12 mouse cellular contexts compared by ENCODE assay signal in the genomic region with DNA sequence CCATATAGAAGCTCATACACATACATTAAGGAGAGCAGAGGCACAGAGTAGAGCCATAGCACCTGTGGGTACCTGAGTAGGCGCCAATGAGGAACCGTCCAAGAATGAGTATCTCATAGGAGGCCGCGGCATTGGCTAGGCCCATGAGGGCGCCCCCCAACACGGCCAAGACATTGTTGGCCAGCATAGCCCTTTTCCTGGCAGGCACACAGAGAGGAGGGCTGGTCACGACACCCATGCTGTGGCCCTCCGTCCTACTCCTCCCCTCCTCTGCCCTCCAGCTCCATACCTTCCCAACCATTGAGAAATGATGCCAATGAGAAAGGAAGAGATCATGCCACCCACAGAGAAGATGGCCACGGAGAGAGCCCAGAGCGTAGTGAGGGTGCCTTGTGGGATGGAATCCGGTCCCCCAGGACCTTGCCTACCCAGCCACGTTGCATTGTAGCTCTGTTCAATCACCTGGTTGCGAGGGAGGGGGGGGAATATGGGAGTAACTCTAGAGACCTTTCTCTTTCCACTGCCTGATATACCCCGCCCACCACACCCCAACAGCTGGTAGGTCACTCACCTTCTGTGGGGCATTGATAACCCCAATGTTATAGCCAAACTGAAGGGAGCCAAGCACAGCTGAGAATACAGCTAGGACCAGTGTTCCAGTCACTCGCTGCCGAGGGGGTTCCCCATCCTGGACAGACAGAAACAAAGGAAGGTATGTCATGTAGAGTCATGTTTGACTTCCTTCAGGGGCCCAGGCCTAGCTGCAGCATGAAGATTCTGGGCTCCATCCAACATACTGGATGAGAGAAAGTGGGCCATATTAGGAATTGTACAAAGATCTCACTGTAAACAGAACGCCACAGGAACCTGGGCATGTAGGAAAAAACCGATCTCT. TPM values are rescaled to one million over a fixed set of nuclear protein-coding genes. Genes with fewer than 3 reads are reported as not detected.
DNase-seq lines count a peak whose midpoint lies in the region; ATAC-seq lines count a peak whose summit lies in the region.
"Had no signal": no experiment of that assay in that cellular context is flagged by ENCODE, and none has a peak within 500 bp of the region (broad histone marks: within the 10 kb centered on the region; RNA-seq: fewer than 3 reads in every experiment).

No protein-coding gene starts in this region.

- intact Hi-C loops in heart, postnatal 25 days (cut with DNase I) = no loop called here

- DNase-seq in heart, embryonic 10.5 days (ENCODE audit: low spot score) = peak; percentile 85
- DNase-seq in heart, postnatal 25 days (ENCODE audit: low spot score) = no peak
- DNase-seq in neural tube, embryonic 10.5 days (ENCODE audit: extremely low spot score, low spot score) = no peak
- no peak for DNase-seq in testis, postnatal 10 days (ENCODE audit: low spot score)
- no peak for DNase-seq in thymus, postnatal 25 days
- DNase-seq in lung, postnatal 14 days = no peak
- DNase-seq: embryo, embryonic 11 days; kidney, postnatal 36 days; retina, postnatal 1 day had no signal

- peaks cover 42% of the 10 kb centered on the region for H3K27me3 ChIP-seq in heart, embryonic 10.5 days (ENCODE audit: insufficient read depth, poor library complexity, severe bottlenecking)
- 0 out of 2 replicates have a peak, but pooled peaks cover 3% of the 10 kb centered on the region for H3K27me3 ChIP-seq in neural tube, embryonic 12.5 days (replicated peaks)
- no peaks in the 10 kb centered on the region for H3K27me3 ChIP-seq in limb, embryonic 15.5 days

- peaks cover 34% of the 10 kb centered on the region for H3K4me1 ChIP-seq in heart, embryonic 10.5 days
- H3K4me1 ChIP-seq in neural tube, embryonic 12.5 days = peaks cover 9% of the 10 kb centered on the region
- H3K4me1 ChIP-seq in limb, embryonic 15.5 days = peaks cover 27% of the 10 kb centered on the region

- no peaks in the 10 kb centered on the region for H3K9me3 ChIP-seq in heart, embryonic 10.5 days
- H3K9me3 ChIP-seq in neural tube, embryonic 12.5 days = no peaks in the 10 kb centered on the region
- H3K9me3 ChIP-seq in limb, embryonic 15.5 days = no peaks in the 10 kb centered on the region

- H3K9ac ChIP-seq in neural tube, embryonic 12.5 days = no peak overlapping the region
- H3K9ac ChIP-seq in limb, embryonic 15.5 days = no peak overlapping the region

- H3K4me3 ChIP-seq in heart, embryonic 10.5 days = peak overlapping the region; percentile 70
- H3K4me3 ChIP-seq in neural tube, embryonic 12.5 days = no peak overlapping the region
- H3K4me3 ChIP-seq in limb, embryonic 15.5 days = 0 out of 2 replicates have a peak overlapping the region, but pooled peaks have one; percentile 56

- no peak for ATAC-seq in neural tube, embryonic 12.5 days (ENCODE audit: low FRiP score, low read depth)
- no peak for ATAC-seq in limb, embryonic 15.5 days (ENCODE audit: insufficient number of reproducible peaks, low FRiP score, low TSS enrichment, low read depth)

- WGBS in heart, embryonic 10.5 days = 88% methylated on average over 18 of the region's 18 CpGs
- WGBS in neural tube, embryonic 12.5 days = 92% methylated on average over 18 of the region's 18 CpGs
- 86% methylated on average over 18 of the region's 18 CpGs for WGBS in limb, embryonic 15.5 days

- peaks cover 41% of the 10 kb centered on the region for H3K36me3 ChIP-seq in heart, embryonic 10.5 days
- H3K36me3 ChIP-seq in neural tube, embryonic 12.5 days = peaks cover 13% of the 10 kb centered on the region; the same call in 1 of the 2 replicates
- peaks cover 30% of the 10 kb centered on the region for H3K36me3 ChIP-seq in limb, embryonic 15.5 days

- peak overlapping the region; percentile 91 for H3K27ac ChIP-seq in heart, embryonic 10.5 days
- no peak overlapping the region for H3K27ac ChIP-seq in neural tube, embryonic 12.5 days
- H3K27ac ChIP-seq in limb, embryonic 15.5 days = no peak overlapping the region

- H3K4me2 ChIP-seq in neural tube, embryonic 12.5 days (replicated peaks) = peak overlapping the region; percentile 62; the same call in 1 of the 2 replicates
- H3K4me2 ChIP-seq in limb, embryonic 15.5 days = peak overlapping the region; percentile 70

RNA-seq across cellular contexts. Expression of gene Slc2a4, which starts 1.7 kb away (rescaled TPM):
- polyA plus RNA-seq in heart, embryonic 10.5 days (2016; fragmentation: Nextera tagmentation; extraction: Ambion mirVana) = 17.8 and 24.1 TPM in 2 replicates
- total RNA-seq in heart, postnatal 25 days (2021) = 100 to 1,000 TPM; 325 to 365 TPM
- polyA plus RNA-seq in neural tube, embryonic 12.5 days (2016; fragmentation: Nextera tagmentation; extraction: Ambion mirVana) = 12.3 and 12.4 TPM in 2 replicates
- 23.0 and 23.5 TPM in 2 replicates for polyA plus RNA-seq in limb, embryonic 15.5 days (2015; fragmentation: Nextera tagmentation; extraction: Ambion mirVana)

RNA-seq across cellular contexts. Expression of gene Ybx2, which starts 10.6 kb away (rescaled TPM):
- 1.8 and 2.1 TPM in 2 replicates for polyA plus RNA-seq in heart, embryonic 10.5 days (2016; fragmentation: Nextera tagmentation; extraction: Ambion mirVana)
- total RNA-seq in heart, postnatal 25 days (2021) = 10 to 100 TPM; 18.8 to 23.4 TPM
- 5.5 and 6.0 TPM in 2 replicates for polyA plus RNA-seq in neural tube, embryonic 12.5 days (2016; fragmentation: Nextera tagmentation; extraction: Ambion mirVana)
- 3.6 and 4.6 TPM in 2 replicates for polyA plus RNA-seq in limb, embryonic 15.5 days (2015; fragmentation: Nextera tagmentation; extraction: Ambion mirVana)
- total RNA-seq: megakaryocyte, adult 5-6 weeks had no signal

RNA-seq across cellular contexts. Expression of gene Cldn7, which starts 18.3 kb away (rescaled TPM):
- 4.7 and 22.3 TPM in 2 replicates for polyA plus RNA-seq in heart, embryonic 10.5 days (2016; fragmentation: Nextera tagmentation; extraction: Ambion mirVana)
- not detected for total RNA-seq in heart, postnatal 25 days (2021)
- 2.1 and 3.2 TPM in 2 replicates for polyA plus RNA-seq in neural tube, embryonic 12.5 days (2016; fragmentation: Nextera tagmentation; extraction: Ambion mirVana)
- 8.1 and 13.1 TPM in 2 replicates for polyA plus RNA-seq in limb, embryonic 15.5 days (2015; fragmentation: Nextera tagmentation; extraction: Ambion mirVana)
- total RNA-seq: megakaryocyte, adult 5-6 weeks had no signal

RNA-seq across cellular contexts. Expression of gene Eif5a, which starts 24.5 kb away (rescaled TPM):
- polyA plus RNA-seq in heart, embryonic 10.5 days (2016; fragmentation: Nextera tagmentation; extraction: Ambion mirVana) = 2,011 and 2,470 TPM in 2 replicates
- total RNA-seq in heart, postnatal 25 days (2021) = 100 to 1,000 TPM; 427 TPM
- 1,451 and 1,549 TPM in 2 replicates for polyA plus RNA-seq in neural tube, embryonic 12.5 days (2016; fragmentation: Nextera tagmentation; extraction: Ambion mirVana)
- polyA plus RNA-seq in limb, embryonic 15.5 days (2015; fragmentation: Nextera tagmentation; extraction: Ambion mirVana) = 1,601 and 1,681 TPM in 2 replicates

RNA-seq across cellular contexts. Expression of gene Gps2, which starts 32.6 kb away (rescaled TPM):
- 55.2 and 69.4 TPM in 2 replicates for polyA plus RNA-seq in heart, embryonic 10.5 days (2016; fragmentation: Nextera tagmentation; extraction: Ambion mirVana)
- total RNA-seq in heart, postnatal 25 days (2021) = 10 to 100 TPM; 24.1 to 26.7 TPM
- polyA plus RNA-seq in neural tube, embryonic 12.5 days (2016; fragmentation: Nextera tagmentation; extraction: Ambion mirVana) = 82.4 and 92.0 TPM in 2 replicates
- 71.5 and 77.1 TPM in 2 replicates for polyA plus RNA-seq in limb, embryonic 15.5 days (2015; fragmentation: Nextera tagmentation; extraction: Ambion mirVana)
